Mouse (Mus musculus) lung, embryonic 14.5 days (tissue): ENCODE results near the gene Srebf1. TPM values are rescaled to one million over a fixed set of nuclear protein-coding genes. Genes with fewer than 3 reads are reported as not detected.

Source experiments
- ATAC-seq: fragments of 200-750 bp; cut with Nextera tagmentation; 2 replicates; pipeline ENCODE4 v1.8.0; 2017; ENCODE audit warnings: mild to moderate bottlenecking, moderate TSS enrichment, moderate library complexity; ENCODE audit not compliant: insufficient read depth
- DNase-seq: peaks from one replicate; pipeline ENCODE4 v3.0.0-alpha.2; 2015
- H3K27ac ChIP-seq: fragments of 300-500 bp; sonication (generic); 2 replicates; pipeline ENCODE4 v1.5.1; 2014; ENCODE audit warnings: low read depth, mild to moderate bottlenecking, moderate library complexity
- H3K27me3 ChIP-seq: fragments of 300-500 bp; sonication (generic); 2 replicates; pipeline ENCODE4 v1.6.1; 2014; ENCODE audit warnings: low read length, control low read depth; ENCODE audit not compliant: insufficient read depth
- H3K36me3 ChIP-seq: fragments of 300-500 bp; sonication (generic); 2 replicates; pipeline ENCODE4 v1.6.1; 2014; ENCODE audit warnings: control low read depth; ENCODE audit not compliant: insufficient read depth
- H3K4me1 ChIP-seq: fragments of 300-500 bp; sonication (generic); 2 replicates; pipeline ENCODE4 v1.6.1; 2014; ENCODE audit warnings: antibody characterized with exemption, control low read depth; ENCODE audit not compliant: insufficient read depth
- H3K4me2 ChIP-seq: fragments of 300-500 bp; sonication (generic); 2 replicates; pipeline ENCODE4 v1.6.1; 2014; ENCODE audit warnings: mild to moderate bottlenecking
- H3K4me3 ChIP-seq: fragments of 300-500 bp; sonication (generic); 2 replicates; pipeline ENCODE4 v1.5.1; 2014; ENCODE audit warnings: low read depth, low read length
- H3K9ac ChIP-seq: fragments of 300-500 bp; sonication (generic); 2 replicates; pipeline ENCODE4 v1.6.1; 2014
- H3K9me3 ChIP-seq: fragments of 300-500 bp; sonication (generic); 2 replicates; pipeline ENCODE4 v1.6.1; 2016; ENCODE audit warnings: low read depth, low read length, control low read depth
- CTCF ChIP-seq: IDR thresholded peaks from 2 replicates; pipeline ENCODE4 v1.5.1; 2016; ENCODE audit warnings: antibody characterized with exemption, low read depth
- WGBS: fragments of 180-500 bp; shearing (Covaris S2); extraction: QIAGEN DNeasy Blood & Tissue Kit; methylation state at CpG from one replicate; pipeline ENCODE4 v1.1.7; 2014; 5-methylcytosine and 5-hydroxymethylcytosine counted together
- polyA plus RNA-seq: library from polyadenylated mRNA; unstranded; fragments of >200 nt; fragmentation: Nextera tagmentation; extraction: Ambion mirVana; gene quantifications from 2 replicates; pipeline ENCODE4 v1.2.1, GENCODE M21; 2014

Gene Srebf1
- polyA plus RNA-seq, 1 experiment from 2014 or later: 73.9 TPM

- Histone ChIP-seq H3K4me2 (no peak overlapping the region), H3K27ac (no peak overlapping the region), H3K9ac (no peak overlapping the region), H3K9me3 (no peaks in the 10 kb centered on the region), H3K27me3 (no peaks in the 10 kb centered on the region), H3K36me3 (peaks cover 23% of the 10 kb centered on the region), H3K4me1 (peaks cover 11% of the 10 kb centered on the region), H3K4me3 (no peak overlapping the region)
- ATAC-seq (no peak), DNase-seq (no peak)
- no peak for TF ChIP-seq CTCF
- WGBS: 89% methylated on average over 1 of the region's 1 CpGs
Observed at GRCm38 (mm10) chr11:60216671-60217070, 5.7 kb downstream of the Srebf1 start.

GRCm38 (mm10) chr11:60213266-60213665 is 9.1 kb downstream of the Srebf1 start:
- ATAC-seq: no peak
- no peak for DNase-seq
- Histone ChIP-seq H3K9me3 (no peaks in the 10 kb centered on the region), H3K4me2 (0 out of 2 replicates have a peak overlapping the region, but pooled peaks have one; percentile 12), H3K9ac (no peak overlapping the region), H3K4me1 (peaks cover 32% of the 10 kb centered on the region), H3K27me3 (no peaks in the 10 kb centered on the region), H3K27ac (peak overlapping the region; percentile 54), H3K4me3 (no peak overlapping the region), H3K36me3 (peaks cover 15% of the 10 kb centered on the region)
- no peak for TF ChIP-seq CTCF
- 60% methylated on average over 6 of the region's 6 CpGs for WGBS

- TF ChIP-seq CTCF: no peak
- peaks cover 35% of the 10 kb centered on the region for H3K4me1 ChIP-seq
- ATAC-seq: no peak
- DNase-seq: no peak
- no peak overlapping the region for H3K9ac ChIP-seq
- peak overlapping the region; percentile 22; the same call in 1 of the 2 replicates for H3K4me2 ChIP-seq
- H3K36me3 ChIP-seq: peaks cover 14% of the 10 kb centered on the region; the same call in 1 of the 2 replicates
- 54% methylated on average over 12 of the region's 12 CpGs for WGBS
- no peak overlapping the region for H3K4me3 ChIP-seq
- no peaks in the 10 kb centered on the region for H3K9me3 ChIP-seq
- no peaks in the 10 kb centered on the region for H3K27me3 ChIP-seq
- H3K27ac ChIP-seq: peak overlapping the region; percentile 42; the same call in 1 of the 2 replicates
Observed at GRCm38 (mm10) chr11:60211761-60212160, 10.6 kb downstream of the Srebf1 start.

- no peaks in the 10 kb centered on the region for H3K27me3 ChIP-seq
- WGBS: 58% methylated on average over 3 of the region's 3 CpGs
- H3K36me3 ChIP-seq: peaks cover 18% of the 10 kb centered on the region
- H3K27ac ChIP-seq: peak overlapping the region; percentile 81
- H3K4me3 ChIP-seq: no peak overlapping the region
- no peak for ATAC-seq
- peaks cover 35% of the 10 kb centered on the region for H3K4me1 ChIP-seq
- DNase-seq: no peak
- H3K9ac ChIP-seq: no peak overlapping the region
- no peak for TF ChIP-seq CTCF
- H3K4me2 ChIP-seq: peak overlapping the region; percentile 69
- no peaks in the 10 kb centered on the region for H3K9me3 ChIP-seq
Observed at GRCm38 (mm10) chr11:60211152-60211551, 11.2 kb downstream of the Srebf1 start.

GRCm38 (mm10) chr11:60210305-60210724 is 12.1 kb downstream of the Srebf1 start:
- Histone ChIP-seq H3K4me1 (peaks cover 35% of the 10 kb centered on the region), H3K9ac (peak overlapping the region; percentile 44), H3K27ac (peak overlapping the region; percentile 89), H3K4me2 (peak overlapping the region; percentile 69), H3K4me3 (peak overlapping the region; percentile 37), H3K9me3 (no peaks in the 10 kb centered on the region), H3K36me3 (peaks cover 21% of the 10 kb centered on the region), H3K27me3 (no peaks in the 10 kb centered on the region)
- WGBS: under 1% methylated on average over 47 of the region's 47 CpGs
- DNase-seq: peak; percentile 97
- no peak for TF ChIP-seq CTCF
- peak; percentile 88 for ATAC-seq

GRCm38 (mm10) chr11:60209933-60210249 is 12.5 kb downstream of the Srebf1 start:
- no peaks in the 10 kb centered on the region for H3K9me3 ChIP-seq
- peak overlapping the region; percentile 44 for H3K9ac ChIP-seq
- ATAC-seq (no peak), DNase-seq (no peak)
- no peaks in the 10 kb centered on the region for H3K27me3 ChIP-seq
- TF ChIP-seq CTCF: no peak
- 6% methylated on average over 2 of the region's 2 CpGs for WGBS
- H3K27ac ChIP-seq: peak overlapping the region; percentile 89
- peak overlapping the region; percentile 37 for H3K4me3 ChIP-seq
- H3K4me2 ChIP-seq: peak overlapping the region; percentile 69
- peaks cover 25% of the 10 kb centered on the region for H3K36me3 ChIP-seq
- H3K4me1 ChIP-seq: peaks cover 35% of the 10 kb centered on the region

GRCm38 (mm10) chr11:60209217-60209932 is 13.0 kb downstream of the Srebf1 start:
- Histone ChIP-seq H3K9me3 (no peaks in the 10 kb centered on the region), H3K4me3 (peak overlapping the region; percentile 37), H3K27me3 (no peaks in the 10 kb centered on the region), H3K27ac (peak overlapping the region; percentile 89), H3K9ac (peak overlapping the region; percentile 44), H3K4me1 (peaks cover 35% of the 10 kb centered on the region), H3K4me2 (peak overlapping the region; percentile 69), H3K36me3 (peaks cover 30% of the 10 kb centered on the region)
- no peak for TF ChIP-seq CTCF
- peak; percentile 90 for DNase-seq
- WGBS: 25% methylated on average over 7 of the region's 7 CpGs
- peak; percentile 40 for ATAC-seq
